Mouse (Mus musculus) skeletal muscle tissue, postnatal 0 days (tissue): Measurements from ENCODE around the gene Soga1. TPM values are rescaled to one million over a fixed set of nuclear protein-coding genes. Genes with fewer than 3 reads are reported as not detected.

ENCODE experiments used
- polyA plus RNA-seq: library from polyadenylated mRNA; unstranded; fragments of >200 nt; fragmentation: Nextera tagmentation; extraction: Ambion mirVana; gene quantifications from 2 replicates; pipeline ENCODE4 v1.2.1, GENCODE M21; 2015

Soga1 gene
- 1.5 and 1.6 TPM in 2 replicates for polyA plus RNA-seq

GRCm38 (mm10) chr2:157078793-157079700 is at the start of gene Soga1:
TSS of gene Soga1 (minus strand) at chr2:157079254.

GRCm38 (mm10) chr2:157086796-157087195 is 7.7 kb upstream of the Soga1 start, which contains the start of gene Tldc2:
TSS of gene Tldc2 (plus strand) at chr2:157087055.

GRCm38 (mm10) chr2:157006511-157007233 is 72.4 kb downstream of the Soga1 start, which contains the start of gene Dsn1:
TSS of gene Dsn1 (minus strand) at chr2:157007154.

GRCm38 (mm10) chr2:156991470-156992319 is 87.4 kb downstream of the Soga1 start, which contains the start of gene Ndrg3:
TSS of gene Ndrg3 (minus strand) at chr2:156992056.

Other genes with a start within 250 kb of the Soga1 start
- gene Tgif2, start 239.2 kb downstream of the Soga1 start, polyA plus RNA-seq: 10.4 and 11.8 TPM in 2 replicates
- gene 4930518I15Rik, start 221.3 kb downstream of the Soga1 start, polyA plus RNA-seq: 2.2 and 3.2 TPM in 2 replicates
- 117 and 139 TPM in 2 replicates for gene Rab5if, start 216.1 kb downstream of the Soga1 start, polyA plus RNA-seq
- 0.10 and 0.18 TPM in 2 replicates for gene Sla2, start 192.1 kb downstream of the Soga1 start, polyA plus RNA-seq
- 18.3 and 19.1 TPM in 2 replicates for gene Ndrg3, start 87.2 kb downstream of the Soga1 start, polyA plus RNA-seq
- 8.6 and 10.2 TPM in 2 replicates for gene Dsn1, start 72.1 kb downstream of the Soga1 start, polyA plus RNA-seq
- not detected in 2 replicates for gene Tldc2, start 7.8 kb upstream of the Soga1 start, polyA plus RNA-seq
- gene Samhd1, start 56.0 kb upstream of the Soga1 start, polyA plus RNA-seq: 15.1 and 19.4 TPM in 2 replicates
- 5.4 and 6.5 TPM in 2 replicates for gene Rbl1, start 125.3 kb upstream of the Soga1 start, polyA plus RNA-seq
- gene Rpn2, start 199.8 kb upstream of the Soga1 start, polyA plus RNA-seq: 90.1 and 108 TPM in 2 replicates
- gene Mroh8, start 200.3 kb upstream of the Soga1 start, polyA plus RNA-seq: 0.13 and 0.22 TPM in 2 replicates